Mouse (Mus musculus) G1E (cell line): ENCODE data around the gene Sectm1b.

ENCODE experiments used
- CTCF ChIP-seq: IDR thresholded peaks from 2 replicates; pipeline ENCODE4 v1.5.1; 2012; ENCODE audit warnings: low read depth, low read length, inconsistent platforms, mixed read lengths
- GATA1 ChIP-seq: IDR thresholded peaks from 2 replicates; pipeline ENCODE4 v1.6.1; 2012; ENCODE audit warnings: borderline replicate concordance, low read length, inconsistent platforms, mixed read lengths
- POLR2AphosphoS5 ChIP-seq: IDR thresholded peaks from 2 replicates; pipeline ENCODE4 v1.6.1; 2012; ENCODE audit warnings: low read depth, low read length, inconsistent platforms; ENCODE audit not compliant: insufficient replicate concordance

DNA sequence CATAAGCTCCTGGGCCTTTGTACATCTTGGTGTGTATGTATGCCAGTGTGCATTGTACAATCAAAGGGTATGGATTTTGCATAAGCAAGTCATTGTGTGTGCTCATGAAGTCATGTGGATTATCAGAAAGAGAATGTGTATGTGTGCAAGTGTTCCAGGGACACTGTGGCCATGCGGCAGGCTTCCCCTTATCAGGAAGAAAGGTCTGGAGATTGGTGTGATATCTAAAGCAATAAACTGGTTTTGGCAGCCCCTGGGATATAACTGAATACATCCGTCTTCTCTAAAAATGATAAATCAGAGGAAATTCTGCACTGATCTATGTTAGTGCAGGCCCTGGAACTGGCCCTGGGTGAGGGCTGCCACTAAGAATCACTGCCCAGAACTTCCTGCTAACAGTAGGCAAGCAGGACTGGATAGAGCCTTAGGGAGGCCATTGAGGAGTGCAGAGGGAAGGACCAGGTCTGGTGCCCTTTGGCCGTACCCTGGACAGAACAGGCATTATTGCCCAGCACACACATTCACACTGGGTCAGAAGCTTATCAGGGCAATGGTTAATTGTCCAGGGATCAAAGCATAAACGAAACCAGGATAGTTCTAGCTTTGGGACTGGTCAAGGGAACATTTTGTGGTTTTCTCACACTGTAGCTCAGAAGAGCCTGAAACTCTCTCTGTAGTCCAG lies 37.9 kb upstream of the Sectm1b start:
- TF ChIP-seq CTCF = no peak
- TF ChIP-seq GATA1 = no peak
- TF ChIP-seq POLR2AphosphoS5 = no peak
